Mouse (Mus musculus) natural killer cell, adult 2 months (primary cell): ENCODE data around the gene Tufm.
"Not testable (repeated sequence)": the region's sequence is repeated elsewhere in the genome, so short reads cannot be mapped to it uniquely, and the experiment has no call there.

ENCODE experiments used
- DNase-seq, 2 experiments: peaks; one replicate each; pipeline ENCODE4 v3.0.0; 2022; ENCODE audit warnings: low spot score in 2 of 2

Tufm gene

GRCm38 (mm10) chr7:126465246-126466030 is 21.7 kb upstream of the Tufm start:
- no peak for DNase-seq

GRCm38 (mm10) chr7:126466116-126466515 is 21.0 kb upstream of the Tufm start:
- DNase-seq, result no peak

DNA sequence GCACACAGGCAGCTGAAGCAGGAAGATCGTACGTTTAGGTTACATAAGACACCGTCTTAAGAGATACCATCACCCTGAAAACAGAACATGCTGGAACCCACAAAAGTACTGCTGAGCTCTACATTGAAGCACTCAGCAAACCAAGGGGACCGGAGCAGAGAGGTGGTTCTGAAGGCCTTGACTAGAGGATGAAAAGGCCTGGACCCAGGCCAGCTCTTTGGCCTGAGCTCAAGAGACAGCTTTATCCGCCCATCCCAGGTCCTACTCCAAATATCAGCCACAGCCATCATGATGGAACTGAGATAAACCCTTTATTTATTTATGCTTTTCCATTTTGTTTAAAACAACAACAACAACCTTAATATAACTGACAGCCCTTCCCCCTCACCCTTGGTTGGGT is 20.5 kb upstream of the Tufm start:
- no peak for DNase-seq

DNA sequence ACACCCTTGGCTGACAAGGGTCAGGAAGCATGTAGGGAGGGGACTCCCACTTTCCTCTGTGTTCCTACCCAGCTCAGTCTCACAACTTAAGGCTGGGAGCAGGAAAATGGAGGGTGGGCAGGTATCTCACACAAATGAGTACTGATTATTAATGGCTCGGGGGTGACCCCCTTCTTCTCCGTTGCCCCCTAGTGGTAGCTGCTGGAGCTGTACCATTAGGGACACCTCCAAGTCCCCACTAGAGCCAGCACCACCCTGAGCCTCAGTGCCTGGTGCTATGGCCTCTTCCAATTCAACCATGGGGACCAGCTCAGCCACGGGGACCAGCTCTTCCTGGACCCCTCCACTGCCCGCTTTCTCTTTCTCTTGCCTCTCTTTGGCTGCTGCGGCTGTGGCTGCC is 19.9 kb upstream of the Tufm start:
- DNase-seq, result peak; percentile 55 to 73

DNA sequence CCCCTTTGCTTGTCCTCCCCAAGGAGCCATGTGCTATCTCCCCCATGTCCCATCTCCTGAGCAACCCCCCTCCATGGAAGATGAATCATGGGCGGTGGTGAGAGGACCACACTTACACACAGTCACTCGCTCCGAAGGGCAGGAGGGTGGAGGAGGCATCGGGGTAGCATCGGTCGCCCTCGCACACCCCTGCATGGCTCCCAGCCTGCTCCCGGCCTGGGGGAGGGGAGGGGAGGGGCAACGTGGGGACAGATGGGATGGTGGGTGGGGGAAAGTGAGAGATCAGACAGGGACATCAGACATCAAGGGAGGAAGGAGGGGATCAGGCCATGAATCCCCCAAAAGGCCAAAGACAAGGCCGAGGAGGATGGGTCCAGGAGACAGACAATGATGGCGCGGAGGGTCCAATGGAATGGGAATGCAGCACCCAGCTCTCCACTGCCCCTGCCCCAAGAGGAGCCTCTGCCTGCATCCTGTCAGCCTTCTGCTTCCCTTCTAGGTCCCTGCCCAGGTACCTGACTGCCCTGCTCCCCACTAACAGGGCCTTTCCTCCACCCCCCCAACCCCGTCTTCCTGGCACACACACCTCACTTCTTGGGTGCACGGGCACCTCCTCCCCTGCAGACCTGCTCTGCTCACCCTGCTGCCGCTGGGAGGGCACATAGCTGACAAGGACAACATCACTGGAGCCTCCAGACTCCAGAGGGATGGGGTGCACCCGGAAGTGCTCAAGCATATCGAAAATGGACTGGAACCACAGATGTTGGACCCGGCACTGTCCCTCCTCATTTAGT is 19.1 kb upstream of the Tufm start:
- DNase-seq, result no peak

- peak; percentile 80 to 85 for DNase-seq
Observed at GRCm38 (mm10) chr7:126470077-126470476, 17.1 kb upstream of the Tufm start.

- DNase-seq, result no peak
Observed at GRCm38 (mm10) chr7:126471361-126471760, 15.8 kb upstream of the Tufm start.

- no peak for DNase-seq
Observed at GRCm38 (mm10) chr7:126471853-126472252, 15.3 kb upstream of the Tufm start.

DNA sequence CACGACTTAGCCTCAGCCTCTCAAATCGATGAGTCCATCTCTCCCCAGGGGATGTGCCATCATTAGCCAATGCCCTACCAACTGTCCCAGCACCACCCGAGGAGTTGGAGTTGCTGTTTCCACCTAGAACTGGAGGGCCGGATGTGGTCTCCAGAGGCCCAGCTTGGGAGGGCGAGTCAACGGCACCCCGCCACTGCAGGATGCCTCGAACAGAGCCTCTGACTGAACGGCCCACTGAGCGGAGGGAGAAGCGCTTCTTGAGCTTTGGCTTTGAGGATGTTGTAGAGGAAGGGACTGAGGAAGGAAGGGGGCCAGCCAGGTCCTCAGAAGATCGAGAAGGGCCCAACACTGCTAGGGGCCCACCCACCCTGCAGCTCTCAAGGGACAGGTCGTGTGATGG is 14.9 kb upstream of the Tufm start:
- DNase-seq, result peak; percentile 71 to 79

- no peak for DNase-seq
Observed at GRCm38 (mm10) chr7:126472713-126473112, 14.4 kb upstream of the Tufm start.

GRCm38 (mm10) chr7:126473470-126474086 is 13.6 kb upstream of the Tufm start:
- no peak for DNase-seq

DNA sequence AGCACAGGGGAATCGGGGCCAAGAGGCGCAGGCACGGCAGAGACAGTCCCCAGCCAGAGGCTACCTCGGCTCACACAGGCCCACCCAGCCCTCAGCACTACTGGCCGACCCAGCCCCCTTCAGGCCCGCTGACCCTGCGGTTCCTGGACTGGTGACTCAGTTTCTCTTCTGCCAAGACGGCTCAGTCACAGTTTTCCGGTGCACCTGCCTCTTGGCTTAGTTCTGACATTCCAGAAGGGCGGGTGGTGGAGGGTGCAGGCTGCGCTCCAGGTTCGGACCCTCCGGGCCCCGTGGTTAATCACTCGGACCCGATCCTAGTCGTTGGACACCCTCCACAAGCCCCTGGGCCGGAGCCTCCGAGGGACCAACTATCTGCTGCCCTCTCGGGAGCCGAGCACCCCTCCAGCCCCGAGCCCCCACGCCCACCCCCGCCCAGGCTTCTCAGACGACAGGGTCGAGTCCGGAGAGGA is 12.6 kb upstream of the Tufm start:
- DNase-seq, result no peak

DNA sequence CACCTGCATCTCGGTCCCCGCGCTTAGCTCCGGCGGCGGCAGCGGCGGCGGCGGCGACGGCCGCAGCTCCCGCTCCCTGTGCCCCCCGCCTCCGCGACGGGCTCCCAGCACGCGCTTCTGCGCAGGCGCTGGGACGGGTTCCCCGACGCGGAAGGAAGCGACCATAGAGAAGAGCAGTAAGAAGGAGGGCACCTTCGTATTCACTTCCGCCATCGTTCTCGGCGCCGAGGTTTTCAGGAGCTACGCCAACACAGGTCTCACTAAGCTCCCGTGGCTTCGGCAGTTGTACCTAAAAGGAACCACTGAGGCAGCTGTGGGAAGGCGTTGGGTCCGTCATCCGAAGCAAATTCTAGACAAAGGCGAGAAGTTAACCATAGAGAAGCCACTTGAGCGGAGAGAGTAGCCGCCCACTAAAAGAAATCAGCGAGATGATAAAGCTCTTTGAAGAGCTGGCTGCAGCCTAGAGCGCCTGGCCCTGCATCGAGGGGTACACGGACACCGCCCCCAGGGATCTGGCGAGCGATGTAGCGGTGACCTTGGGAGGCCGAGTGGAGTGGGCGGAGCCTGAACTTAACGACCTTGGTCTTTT is 12.1 kb upstream of the Tufm start, which contains the start of gene Sh2b1:
Sh2b1 (minus strand) TSS at position 432 of the 589 bp plus-strand sequence.
- DNase-seq, result peak; percentile 91 to 92

GRCm38 (mm10) chr7:126481699-126482098 is 5.5 kb upstream of the Tufm start:
- DNase-seq, result no peak

GRCm38 (mm10) chr7:126482392-126482871 is 4.7 kb upstream of the Tufm start:
- peak; percentile 33 to 52 for DNase-seq

- DNase-seq, result not testable (repeated sequence)
Observed at GRCm38 (mm10) chr7:126487617-126488385, 640 bp downstream of the Tufm start.

- no peak for DNase-seq
Observed at GRCm38 (mm10) chr7:126491005-126491404, 3.8 kb downstream of the Tufm start.

- DNase-seq, result no peak
Observed at GRCm38 (mm10) chr7:126491973-126492372, 4.8 kb downstream of the Tufm start.

GRCm38 (mm10) chr7:126494120-126494519 is 7.0 kb downstream of the Tufm start:
- DNase-seq, result no peak

DNA sequence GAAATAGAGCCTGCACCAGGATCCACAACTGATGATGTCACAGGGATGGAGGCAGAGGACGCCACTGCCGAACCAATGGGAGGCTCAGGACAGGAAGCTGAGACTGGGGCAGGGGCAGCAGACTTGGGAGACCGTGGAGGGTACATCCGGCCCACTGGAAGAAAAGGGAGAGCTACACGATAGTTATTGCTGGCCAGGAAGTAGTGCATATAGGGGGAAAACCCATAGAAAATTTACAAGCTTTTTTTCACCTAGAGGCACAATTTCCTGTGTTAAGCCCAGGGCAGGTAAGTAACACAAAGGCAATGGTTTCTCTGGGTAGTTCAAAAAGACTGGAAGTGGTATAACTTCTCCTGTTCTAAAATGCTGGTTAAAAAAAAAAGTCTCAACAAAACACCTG is 9.3 kb downstream of the Tufm start:
- DNase-seq, result no peak

DNA sequence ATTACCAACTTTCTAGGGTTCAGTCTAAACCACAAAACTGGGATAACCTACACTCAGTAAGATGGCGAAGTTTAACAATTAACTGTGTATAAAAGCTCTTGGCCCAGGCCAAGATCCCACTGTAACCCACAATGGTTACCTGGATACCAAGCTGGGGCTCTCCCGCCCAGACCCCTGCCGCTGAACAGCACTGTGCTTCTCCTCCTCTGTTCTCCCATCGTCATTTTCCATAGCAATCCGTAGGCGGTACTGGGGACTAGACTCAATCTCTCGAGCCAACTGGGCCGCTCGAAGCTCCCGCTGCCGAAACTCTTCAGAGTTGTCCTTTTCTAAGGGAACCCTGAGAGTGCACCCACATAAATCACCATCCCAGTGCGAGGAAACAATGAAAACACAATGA is 10.8 kb downstream of the Tufm start:
- no peak for DNase-seq
